Mouse (Mus musculus) right cerebral cortex, adult 18-20 months (tissue): ENCODE measurements at regions not wholly inside any gene's neighbourhood (a gene's known extent, or its start where the extent isn't known, plus 50 kb on each side); places are given as distances from the start of the nearest gene placed in this dataset.

Source experiments
- DNase-seq: peaks from one replicate; pipeline ENCODE4 v3.0.0; 2022; ENCODE audit warnings: mixed read lengths

DNA sequence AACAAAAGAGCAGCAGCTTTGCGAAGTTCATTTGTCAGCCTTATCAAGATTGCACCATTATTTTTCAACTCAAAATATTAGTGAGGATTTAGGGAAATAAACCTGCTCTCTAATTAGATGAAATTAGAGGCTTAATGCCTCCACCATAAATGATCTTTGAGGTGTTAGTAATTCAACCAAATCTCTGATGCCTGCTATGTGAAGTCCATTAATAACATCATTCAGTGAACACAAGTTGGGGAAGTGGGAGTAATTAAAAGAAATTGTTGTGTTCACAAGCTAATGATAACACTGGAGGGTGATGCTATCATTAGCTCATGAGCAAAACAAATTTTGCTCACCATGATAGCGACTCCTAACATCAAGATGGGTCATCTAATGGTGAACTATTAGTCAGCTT is 246.0 kb downstream of the Ttc6 start:
- no peak for DNase-seq

DNA sequence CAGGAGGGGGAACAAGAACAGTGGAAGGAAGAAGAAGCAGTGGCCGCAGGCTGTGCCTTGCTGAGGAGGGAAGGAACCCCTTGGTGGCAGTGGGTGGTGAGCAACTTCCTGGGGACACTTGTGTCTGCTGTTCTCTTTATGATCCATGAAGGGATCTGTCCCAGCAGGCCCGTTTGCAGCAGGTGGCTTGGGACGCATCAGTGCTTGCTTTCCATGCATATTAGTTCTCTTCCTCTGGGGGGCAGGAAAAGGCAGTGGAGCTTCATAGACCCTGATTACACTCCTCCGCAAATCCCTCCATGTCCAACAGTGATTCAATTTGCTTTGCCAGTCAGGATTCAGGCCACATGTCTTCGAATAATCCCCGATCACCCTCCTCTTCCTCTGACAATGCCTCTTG is 259.9 kb downstream of the Ttc6 start:
- no peak for DNase-seq

DNA sequence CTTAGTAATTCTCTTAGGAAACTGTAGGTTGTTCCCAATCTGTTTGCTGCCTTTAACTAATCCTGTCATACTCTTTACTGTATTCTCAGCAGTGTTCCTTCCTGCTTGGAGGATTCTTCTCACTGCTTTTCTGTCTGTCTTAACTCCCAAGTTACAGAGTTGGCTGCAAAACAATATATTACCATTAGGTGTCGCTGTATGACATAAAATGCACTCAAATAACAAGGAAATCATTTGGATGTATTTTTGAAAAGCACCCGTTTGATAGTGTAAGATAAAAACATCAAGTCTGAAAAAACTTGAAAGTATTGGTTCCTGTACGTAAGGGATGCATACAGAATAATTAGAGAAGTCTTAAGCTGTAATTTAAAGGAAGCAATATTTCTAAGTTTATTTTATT is 261.8 kb downstream of the Ttc6 start:
- peak; percentile 23 for DNase-seq

DNA sequence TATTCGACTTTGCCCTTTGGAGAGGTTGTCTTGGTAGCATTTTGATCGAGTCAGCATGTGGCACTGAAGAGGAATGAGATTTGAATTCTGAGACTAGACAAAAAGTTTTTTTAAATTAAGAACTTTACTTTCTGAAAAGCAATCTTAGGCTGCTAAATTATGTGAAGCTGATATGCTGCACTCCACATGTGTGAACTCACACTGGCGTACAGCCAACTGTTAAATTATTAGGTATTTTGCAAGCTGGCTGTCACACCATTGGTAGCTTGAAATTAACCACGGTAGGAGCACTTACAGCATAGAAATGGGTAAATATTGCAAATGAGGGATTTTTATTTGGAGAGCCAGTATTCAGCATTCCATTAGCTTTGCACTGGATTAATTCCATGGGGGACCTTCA is 278.9 kb downstream of the Ttc6 start:
- no peak for DNase-seq

DNA sequence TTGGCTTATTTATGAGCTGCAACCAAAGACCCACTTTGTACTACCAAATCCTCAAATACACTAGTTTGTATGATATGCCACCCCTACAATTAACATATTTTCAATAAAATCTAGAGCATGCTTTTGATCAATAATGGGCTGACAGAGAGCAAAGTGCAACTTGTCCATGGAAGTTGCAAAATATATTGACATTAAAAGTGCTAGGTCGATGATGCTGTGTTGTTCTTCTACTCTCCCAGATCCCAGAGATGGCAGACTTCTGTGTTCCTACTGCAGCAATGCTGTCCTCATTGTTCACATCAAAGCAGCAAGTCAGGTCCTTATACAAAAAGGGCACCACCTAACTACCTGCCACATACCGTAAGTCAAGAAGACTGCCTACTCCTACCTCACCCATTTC is 307.1 kb downstream of the Ttc6 start:
- DNase-seq: no peak

DNA sequence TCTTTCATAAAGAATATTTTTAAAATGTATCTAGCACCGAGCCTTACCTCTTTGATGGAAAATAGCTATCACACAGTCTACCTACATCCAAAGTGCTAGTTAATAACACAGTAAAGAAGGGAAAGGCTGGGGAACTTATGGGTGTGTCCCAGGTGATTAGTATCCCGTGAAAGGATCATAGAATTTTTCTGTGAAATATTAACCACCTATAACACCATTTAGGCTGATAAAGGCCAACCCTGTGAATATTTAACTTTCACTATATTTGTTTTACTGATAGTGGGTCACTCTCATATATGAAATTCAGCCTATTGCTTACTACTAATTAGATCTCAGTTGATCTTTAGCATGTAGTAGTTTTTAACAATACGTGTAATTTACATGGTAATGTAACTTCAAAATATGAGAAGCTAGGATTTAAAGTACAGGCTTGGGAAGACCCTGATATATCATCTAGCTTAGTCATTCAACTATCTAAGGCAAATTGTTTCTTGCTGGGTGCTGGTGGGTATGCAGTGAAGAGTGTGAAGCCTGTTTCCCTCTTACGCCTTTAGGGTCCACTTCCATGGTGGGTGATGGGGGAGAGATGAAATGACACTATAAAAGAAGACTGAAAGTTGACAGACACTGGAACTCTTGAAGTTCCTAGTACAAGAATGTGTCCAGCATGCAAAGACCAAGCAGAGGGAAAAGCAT is 320.6 kb upstream of the Sstr1 start:
- DNase-seq: no peak

DNA sequence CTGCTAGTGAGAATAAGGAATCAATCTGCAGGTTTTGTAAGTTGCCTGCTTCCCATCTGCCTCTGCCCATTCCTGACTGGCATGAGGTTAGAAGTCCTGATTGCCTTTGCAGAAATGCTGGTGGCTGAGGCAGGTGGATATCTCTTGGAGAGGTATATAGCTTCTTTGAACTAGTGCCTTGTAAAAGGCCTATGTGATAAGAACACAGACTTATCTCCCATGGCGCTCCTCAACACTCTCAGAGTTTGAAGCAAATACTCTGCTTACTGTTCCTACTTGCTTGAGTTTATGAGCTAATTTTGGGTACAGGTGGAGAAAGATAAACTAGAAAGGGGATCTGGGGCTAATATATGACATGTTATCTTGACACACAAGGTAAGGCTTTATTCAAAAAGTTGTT is 320.0 kb upstream of the Sstr1 start:
- DNase-seq: no peak

DNA sequence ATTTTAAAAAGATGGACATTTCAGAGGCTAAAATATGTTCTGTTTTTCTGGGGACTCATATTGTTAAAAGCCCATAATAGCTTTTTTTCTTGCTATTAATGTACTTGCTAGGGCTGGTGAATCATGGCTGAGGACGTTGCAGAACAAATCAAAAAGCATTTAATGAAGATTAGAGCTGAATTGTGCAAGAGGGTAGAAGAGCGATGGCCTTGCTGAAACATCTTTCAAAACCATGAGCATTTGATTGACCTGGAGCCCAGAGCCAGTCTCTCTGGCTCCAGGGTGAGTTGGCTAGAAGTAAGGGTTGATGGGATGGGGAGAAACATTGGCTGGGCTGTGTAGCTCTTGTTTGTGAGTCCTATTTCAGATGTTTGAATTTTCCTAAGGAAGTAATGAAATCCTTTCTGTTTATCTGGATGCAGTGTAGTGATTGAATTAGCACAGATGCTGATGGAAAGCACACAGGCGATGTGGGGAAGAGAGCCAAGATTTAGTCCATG is 313.8 kb upstream of the Sstr1 start:
- DNase-seq: no peak

DNA sequence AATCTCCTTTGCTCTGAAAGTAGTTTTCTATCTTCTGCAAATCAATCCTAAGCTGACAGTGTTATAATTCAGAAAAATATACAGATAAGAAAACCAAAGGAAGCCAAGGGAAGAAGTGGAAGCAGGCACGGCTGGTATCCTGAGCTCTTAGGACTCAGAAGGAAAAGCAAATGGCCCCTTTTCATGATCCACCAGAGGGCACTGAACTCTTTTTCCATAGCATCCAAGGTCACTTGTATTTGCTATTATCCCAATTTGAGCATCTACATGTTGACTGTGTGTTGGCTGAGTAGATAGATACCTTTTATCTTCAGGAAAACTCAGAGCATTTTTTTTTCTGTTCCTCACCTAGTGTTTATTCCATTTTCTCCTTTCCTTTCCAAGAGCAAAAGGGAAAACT is 306.9 kb upstream of the Sstr1 start:
- DNase-seq: no peak

DNA sequence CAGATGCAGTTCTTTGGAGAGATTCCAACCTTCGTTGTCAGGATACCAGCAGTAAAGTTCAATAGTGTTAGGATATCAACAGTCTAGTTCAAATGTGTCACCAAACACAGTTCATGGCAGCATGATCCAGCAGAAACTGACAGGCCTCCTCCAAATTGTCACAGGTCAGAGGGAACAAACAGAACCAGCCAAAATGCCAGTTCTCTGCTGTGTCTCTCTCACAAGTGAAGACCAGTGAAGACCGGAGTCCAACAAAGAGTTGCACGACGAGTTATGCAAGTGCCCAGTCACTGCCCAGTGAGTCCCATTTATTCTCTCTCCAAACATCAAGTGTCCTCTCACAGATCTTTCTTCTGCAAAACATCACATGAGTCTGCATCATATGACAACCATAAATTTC is 293.4 kb upstream of the Sstr1 start:
- DNase-seq: no peak

DNA sequence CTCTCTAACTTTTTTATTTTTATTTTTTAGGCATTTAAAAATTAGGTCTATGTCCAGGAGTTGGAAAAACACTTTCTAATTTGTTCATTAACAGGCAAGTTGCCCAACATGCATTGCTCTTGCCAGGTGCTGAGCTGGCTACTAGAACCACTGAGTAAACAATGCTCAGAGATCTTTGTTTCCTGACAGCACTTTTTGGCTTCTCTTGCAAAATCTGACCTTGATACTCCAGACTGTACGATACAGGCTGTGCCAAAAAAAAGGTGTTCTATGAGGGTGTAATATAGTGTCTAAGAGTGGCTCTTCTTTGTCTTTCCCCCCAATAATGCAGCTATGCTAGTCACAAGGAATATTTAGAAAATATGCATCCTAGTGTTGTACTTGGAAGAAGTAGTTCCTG is 289.5 kb upstream of the Sstr1 start:
- DNase-seq: no peak

DNA sequence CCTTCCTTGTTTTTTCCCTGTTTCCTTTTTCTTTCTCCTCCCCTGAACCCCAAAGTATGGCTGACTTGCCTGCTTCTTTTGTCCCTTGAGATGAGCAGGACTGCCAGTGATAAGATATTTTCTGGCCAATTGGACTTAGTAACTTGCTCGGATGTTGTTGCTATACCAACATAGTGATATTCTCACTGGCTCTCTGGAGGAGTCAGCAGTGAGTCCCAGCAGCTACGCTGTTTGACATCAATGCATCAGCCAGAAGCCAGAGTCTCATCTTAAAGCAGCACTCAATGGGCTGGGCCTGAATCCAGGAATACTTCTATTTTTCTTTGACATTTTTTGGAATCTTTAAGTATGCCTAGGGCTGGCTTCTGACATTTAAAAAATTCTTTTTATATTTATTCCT is 287.1 kb upstream of the Sstr1 start:
- no peak for DNase-seq

DNA sequence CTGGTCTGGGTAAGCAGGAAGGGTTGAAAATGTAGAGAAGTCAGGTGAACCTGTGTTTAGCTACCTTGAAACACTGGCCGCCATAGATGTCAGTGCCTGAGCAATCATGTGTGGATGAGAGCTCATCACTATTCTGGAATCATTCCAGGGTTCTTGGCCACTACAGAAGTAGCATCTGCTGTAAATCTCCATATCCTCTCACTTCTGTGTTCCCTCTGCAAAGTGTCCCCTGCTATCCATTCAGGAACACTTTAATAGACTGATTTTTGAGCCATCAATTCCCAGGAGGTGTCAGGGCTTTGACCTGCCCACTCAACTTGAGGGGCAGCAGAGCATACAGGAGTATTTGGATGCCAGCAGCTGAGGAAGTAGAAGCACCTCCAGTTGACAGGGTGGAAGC is 284.7 kb upstream of the Sstr1 start:
- no peak for DNase-seq

DNA sequence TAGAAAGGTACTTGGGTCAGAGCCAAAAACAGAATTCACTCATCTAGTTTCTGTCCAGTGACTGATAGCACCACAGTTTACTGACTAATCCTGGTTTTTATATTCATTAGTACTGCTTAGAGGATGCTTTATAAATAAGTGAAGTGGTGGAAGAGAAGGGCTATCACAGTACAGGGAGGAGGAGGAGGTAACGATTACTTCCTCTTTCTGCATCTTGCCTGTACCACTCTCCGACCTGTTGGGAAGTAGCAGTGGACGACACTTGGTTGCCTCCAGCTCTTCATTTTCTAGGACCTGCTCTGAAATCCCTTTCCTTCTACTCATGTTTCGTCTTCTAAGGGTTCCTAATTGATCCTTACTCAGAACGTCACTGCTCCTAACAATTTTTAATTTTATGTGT is 283.5 kb upstream of the Sstr1 start:
- DNase-seq: no peak

DNA sequence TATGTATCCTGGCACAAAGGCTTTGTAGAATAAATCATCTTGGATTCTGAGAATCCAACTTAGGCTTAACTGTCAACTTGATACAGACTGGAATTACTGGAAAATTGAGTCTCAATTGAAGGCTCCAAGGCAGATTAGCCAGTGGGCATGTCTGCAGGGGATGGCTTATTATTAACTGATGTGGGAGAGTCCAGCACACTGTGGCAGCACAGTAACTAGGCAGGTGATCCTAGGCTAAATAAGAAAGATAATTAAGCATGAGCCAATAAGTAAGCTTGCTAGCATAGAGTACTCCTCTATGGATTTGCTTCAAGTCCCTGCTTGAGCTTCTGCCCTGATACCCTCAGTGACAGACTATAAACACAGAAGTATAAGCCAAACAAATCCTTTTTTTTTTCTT is 279.7 kb upstream of the Sstr1 start:
- no peak for DNase-seq

DNA sequence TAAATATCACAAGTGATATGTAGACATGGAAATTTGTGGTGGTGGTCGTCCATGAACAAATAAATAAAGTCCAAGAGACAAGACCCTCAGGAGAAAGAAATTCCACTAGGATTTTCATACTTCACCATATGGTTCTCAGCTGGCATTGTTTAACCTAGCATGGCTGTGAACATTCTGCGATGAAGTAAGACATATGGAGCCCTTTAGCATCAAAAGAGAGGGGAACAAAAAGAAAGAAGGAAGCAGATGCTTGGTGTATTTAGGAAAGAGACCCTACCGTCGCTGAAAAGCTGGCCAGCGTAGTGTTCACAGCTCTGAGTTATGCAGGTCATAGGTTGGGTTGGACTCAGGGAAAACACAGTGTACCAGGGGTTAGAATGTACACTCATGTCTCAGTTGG is 261.7 kb upstream of the Sstr1 start:
- DNase-seq: no peak

DNA sequence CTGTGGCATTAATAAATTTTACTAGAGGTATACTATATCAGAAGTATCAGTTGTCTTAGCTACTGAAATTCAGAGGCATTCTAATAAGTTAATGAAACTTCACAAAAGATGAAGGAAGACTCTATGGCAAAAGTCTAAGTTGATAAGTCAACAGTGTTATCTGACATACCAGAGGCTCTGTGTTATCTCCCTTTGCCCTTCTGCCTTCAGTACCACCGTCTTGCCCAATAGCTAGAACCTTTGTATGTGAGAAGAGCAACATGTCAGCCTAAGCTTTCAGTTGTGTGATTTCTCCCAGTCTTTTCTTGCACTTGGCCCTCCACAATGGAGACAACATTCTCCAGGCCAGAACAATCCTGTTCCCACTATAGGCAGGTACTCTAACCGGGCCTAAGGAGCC is 253.0 kb upstream of the Sstr1 start:
- DNase-seq: no peak

DNA sequence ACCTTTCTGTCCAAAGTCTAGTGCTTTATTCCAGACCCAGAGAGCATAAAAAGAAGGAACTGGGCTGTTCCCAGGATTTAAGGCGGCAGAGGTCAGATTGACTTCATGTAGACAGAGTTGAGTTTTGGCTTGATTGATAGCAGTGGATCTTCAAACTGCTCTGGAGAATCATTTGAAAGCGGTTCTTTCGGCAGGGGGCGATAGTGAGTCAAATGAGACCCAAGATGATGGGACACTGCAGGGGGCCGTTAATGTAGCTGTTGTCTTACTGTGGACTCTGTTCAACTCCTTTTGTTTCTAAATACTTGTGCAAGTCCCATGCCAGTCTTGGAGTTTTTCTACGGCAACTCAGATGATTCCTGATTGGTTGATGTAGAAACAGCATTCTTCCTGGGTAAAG is 251.4 kb upstream of the Sstr1 start:
- DNase-seq: no peak

DNA sequence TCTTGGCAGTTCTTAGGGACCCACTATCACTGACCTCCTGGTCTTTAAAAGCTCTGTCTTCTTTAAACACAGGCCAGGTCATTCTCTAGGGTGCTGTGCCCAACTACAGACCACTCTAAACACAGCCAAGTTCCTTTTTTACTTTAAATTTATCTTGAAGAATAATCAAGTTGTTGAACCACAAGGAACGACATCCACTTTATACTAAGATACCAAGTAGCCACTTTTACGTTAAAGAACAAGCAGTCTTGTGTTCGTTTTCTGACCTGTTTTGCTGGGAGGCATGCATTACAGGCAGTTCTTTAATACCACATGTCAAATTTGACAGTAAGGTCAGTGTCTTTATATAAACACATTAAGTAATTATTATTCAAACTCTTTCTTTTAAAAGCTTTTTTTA is 242.4 kb upstream of the Sstr1 start:
- DNase-seq: no peak

DNA sequence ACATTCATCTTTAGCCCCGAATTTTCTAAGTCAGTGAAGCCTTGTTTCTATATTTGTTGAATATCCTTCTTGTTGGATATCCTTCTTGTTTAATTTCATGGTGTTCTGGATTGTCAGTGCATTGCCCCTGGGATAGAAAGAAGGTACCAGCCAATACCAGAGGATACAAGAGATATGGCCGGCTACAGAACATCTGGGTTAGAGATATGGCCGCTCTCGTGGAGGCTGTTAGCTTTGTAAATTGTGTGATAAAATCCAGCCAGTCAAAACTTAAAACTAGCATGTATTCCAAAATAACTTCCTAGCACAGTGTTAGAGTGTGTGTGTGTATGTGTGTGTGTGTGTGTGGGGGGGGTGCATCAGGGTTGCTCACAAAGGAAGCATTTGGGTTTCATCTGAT is 241.4 kb upstream of the Sstr1 start:
- DNase-seq: no peak

DNA sequence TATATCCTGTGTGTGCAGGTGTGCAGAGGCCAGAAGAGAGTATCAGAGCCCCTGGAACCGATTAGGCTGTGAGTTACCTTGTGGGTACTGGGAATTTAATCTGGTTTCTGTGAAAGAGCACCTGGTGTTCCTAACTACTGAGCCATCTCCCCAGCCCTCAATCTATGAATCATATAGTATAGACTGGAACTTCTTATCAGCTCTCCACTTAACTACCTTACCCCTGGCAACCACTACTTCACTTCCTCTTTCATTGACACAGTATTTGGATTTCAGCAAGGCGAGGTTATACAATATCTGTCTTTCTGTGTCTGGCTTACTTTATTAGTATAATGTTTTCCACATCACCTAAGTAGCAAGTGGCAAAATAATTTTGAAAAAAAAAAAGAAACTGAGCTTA is 239.1 kb upstream of the Sstr1 start:
- DNase-seq: no peak
